Mouse (Mus musculus) bone marrow, adult 2 months (tissue): Measurements from ENCODE around the gene Dido1. TPM values are rescaled to one million over a fixed set of nuclear protein-coding genes. Genes with fewer than 3 reads are reported as not detected.

ENCODE experiments used
- H3K27ac ChIP-seq: fragments of 200-500 bp; 2 replicates; pipeline ENCODE4 v1.5.1; 2012; ENCODE audit warnings: low read depth, mild to moderate bottlenecking, control low read depth, inconsistent platforms, low read length; ENCODE audit not compliant: control insufficient read depth, poor library complexity, insufficient read depth
- H3K4me1 ChIP-seq: fragments of 200-500 bp; 2 replicates; pipeline ENCODE4 v1.6.1; 2011; ENCODE audit warnings: low read length; ENCODE audit not compliant: control insufficient read depth, insufficient read depth
- H3K4me3 ChIP-seq: fragments of 200-500 bp; replicated peaks from 2 replicates; pipeline ENCODE3; 2011; ENCODE audit warnings: mild to moderate bottlenecking, low read depth, low read length, control low read depth; ENCODE audit not compliant: control insufficient read depth
- CTCF ChIP-seq: fragments of 200-500 bp; IDR thresholded peaks from 2 replicates; pipeline ENCODE4 v1.5.1; 2011; ENCODE audit warnings: low read length, control low read depth; ENCODE audit not compliant: control insufficient read depth, insufficient read depth
- POLR2A ChIP-seq: fragments of 200-500 bp; IDR thresholded peaks from 2 replicates; pipeline ENCODE4 v1.6.1; 2011; ENCODE audit warnings: low read depth, mild to moderate bottlenecking, control low read depth, low read length, borderline replicate concordance; ENCODE audit not compliant: control insufficient read depth
- WGBS: fragments of 180-500 bp; shearing (Covaris S2); methylation state at CpG from one replicate; pipeline ENCODE4 v1.1.7; 2018; 5-methylcytosine and 5-hydroxymethylcytosine counted together
- polyA plus RNA-seq: library from polyadenylated mRNA; stranded (reverse); fragments of >200 nt; gene quantifications from 2 replicates; pipeline ENCODE4 v1.2.4, GENCODE M21; 2011; ENCODE audit warnings: low replicate concordance; ENCODE audit not compliant: missing spikeins, insufficient read depth, insufficient read length

Gene Dido1
- 15.5 and 36.0 TPM in 2 replicates for polyA plus RNA-seq

GRCm38 (mm10) chr2:180709923-180710272, at the start of gene Dido1, which contains the start of gene Gid8:
Gene Dido1 (minus strand): TSS chr2:180709999.
Gene Gid8 (plus strand): TSS chr2:180710117.
- Histone ChIP-seq H3K27ac (peak within 1 kb of the TSS; percentile 95), H3K4me3 (peak within 1 kb of the TSS; percentile 96), H3K4me1 (peaks cover 9% of the 10 kb centered on the region)
- 0% methylated on average over 41 of the region's 43 CpGs for WGBS
- TF ChIP-seq POLR2A (peak; percentile 72; the same call in 1 of the 2 replicates), CTCF (no peak)

- Histone ChIP-seq H3K4me3 (no peak overlapping the region), H3K4me1 (no peaks in the 10 kb centered on the region), H3K27ac (no peak overlapping the region)
- TF ChIP-seq POLR2A (no peak), CTCF (no peak)
- WGBS, result 56% methylated on average over 15 of the region's 15 CpGs
These were observed 48.9 kb upstream of the Dido1 start for GRCm38 (mm10) chr2:180758513-180759263.

GRCm38 (mm10) chr2:180756786-180757185, 47.0 kb upstream of the Dido1 start:
- WGBS, result 20% methylated on average over 2 of the region's 2 CpGs
- H3K4me3 ChIP-seq, result no peak overlapping the region
- no peak overlapping the region for H3K27ac ChIP-seq
- no peaks in the 10 kb centered on the region for H3K4me1 ChIP-seq
- no peak for TF ChIP-seq POLR2A
- TF ChIP-seq CTCF, result no peak

GRCm38 (mm10) chr2:180755896-180756295, 46.1 kb upstream of the Dido1 start:
- TF ChIP-seq POLR2A (no peak), CTCF (no peak)
- Histone ChIP-seq H3K27ac (no peak overlapping the region), H3K4me3 (no peak overlapping the region), H3K4me1 (no peaks in the 10 kb centered on the region)
- WGBS, result 3% methylated on average over 8 of the region's 8 CpGs

GRCm38 (mm10) chr2:180754976-180755688, 45.3 kb upstream of the Dido1 start:
- no peak overlapping the region for H3K27ac ChIP-seq
- WGBS, result 72% methylated on average over 5 of the region's 5 CpGs
- no peak for TF ChIP-seq CTCF
- TF ChIP-seq POLR2A, result no peak
- H3K4me1 ChIP-seq, result no peaks in the 10 kb centered on the region
- H3K4me3 ChIP-seq, result no peak overlapping the region

GRCm38 (mm10) chr2:180748904-180749303, 39.1 kb upstream of the Dido1 start:
- TF ChIP-seq CTCF (no peak), POLR2A (no peak)
- Histone ChIP-seq H3K4me1 (no peaks in the 10 kb centered on the region), H3K4me3 (no peak overlapping the region), H3K27ac (no peak overlapping the region)
- WGBS, result 56% methylated on average over 5 of the region's 5 CpGs

- Histone ChIP-seq H3K27ac (no peak overlapping the region), H3K4me1 (no peaks in the 10 kb centered on the region), H3K4me3 (no peak overlapping the region)
- TF ChIP-seq POLR2A (no peak), CTCF (no peak)
- 45% methylated on average over 5 of the region's 5 CpGs for WGBS
These were observed 36.9 kb upstream of the Dido1 start for GRCm38 (mm10) chr2:180746569-180747192.

GRCm38 (mm10) chr2:180745248-180745927, 35.6 kb upstream of the Dido1 start:
- Histone ChIP-seq H3K27ac (no peak overlapping the region), H3K4me3 (no peak overlapping the region), H3K4me1 (peaks cover 2% of the 10 kb centered on the region; the same call in 1 of the 2 replicates)
- TF ChIP-seq POLR2A (no peak), CTCF (peak; percentile 100)
- 30% methylated on average over 17 of the region's 17 CpGs for WGBS
